Mouse (Mus musculus) kidney, adult 10 weeks (tissue): ENCODE results near the gene Zfp687. TPM values are rescaled to one million over a fixed set of nuclear protein-coding genes. Genes with fewer than 3 reads are reported as not detected.

Experiments used
- polyA plus RNA-seq: library from polyadenylated mRNA; stranded (reverse); fragments of 350-450 nt; fragmentation: Illumina TruSeq; extraction: RNeasy Lipid Tissue Mini Kit (QIAGEN cat#74804); gene quantifications from one replicate; pipeline ENCODE4 v1.2.3, GENCODE M21; 2014; ENCODE audit warnings: low read depth, low replicate concordance

The Zfp687 gene
- 4.6 TPM for polyA plus RNA-seq

GRCm38 (mm10) chr3:95015337-95015872 lies at the start of gene Zfp687:
TSS of gene Zfp687 (minus strand) at chr3:95015448.

GRCm38 (mm10) chr3:95042166-95042837 lies 27.1 kb upstream of the Zfp687 start, which contains the start of gene Psmd4:
TSS of gene Psmd4 (minus strand) at chr3:95042614.

GRCm38 (mm10) chr3:94974528-94975422 lies 40.5 kb downstream of the Zfp687 start, which contains the start of gene Pi4kb:
TSS of gene Pi4kb (plus strand) at chr3:94974731.

Other genes with a start within 250 kb of the Zfp687 start
- gene Cgn, start 229.0 kb downstream of the Zfp687 start, polyA plus RNA-seq: 5.5 TPM
- 12.7 TPM for gene Pogz, start 177.9 kb downstream of the Zfp687 start, polyA plus RNA-seq
- 60.7 TPM for gene Psmb4, start 128.5 kb downstream of the Zfp687 start, polyA plus RNA-seq
- 26.1 TPM for gene Selenbp1, start 82.4 kb downstream of the Zfp687 start, polyA plus RNA-seq
- 11.1 TPM for gene Rfx5, start 61.4 kb downstream of the Zfp687 start, polyA plus RNA-seq
- gene Pi4kb, start 40.7 kb downstream of the Zfp687 start, polyA plus RNA-seq: 15.3 TPM
- gene Psmd4, start 27.2 kb upstream of the Zfp687 start, polyA plus RNA-seq: 10.2 TPM
- 10.8 TPM for gene Pip5k1a, start 91.5 kb upstream of the Zfp687 start, polyA plus RNA-seq
- gene Vps72, start 95.6 kb upstream of the Zfp687 start, polyA plus RNA-seq: 6.6 TPM
- not detected for gene Tmod4, start 109.0 kb upstream of the Zfp687 start, polyA plus RNA-seq
- gene Scnm1, start 118.6 kb upstream of the Zfp687 start, polyA plus RNA-seq: 15.0 TPM
- 2.8 TPM for gene Lysmd1, start 118.6 kb upstream of the Zfp687 start, polyA plus RNA-seq
- not detected for gene Tnfaip8l2, start 126.9 kb upstream of the Zfp687 start, polyA plus RNA-seq
- gene Sema6c, start 145.0 kb upstream of the Zfp687 start, polyA plus RNA-seq: 0.28 TPM
- gene Gabpb2, start 202.5 kb upstream of the Zfp687 start, polyA plus RNA-seq: 22.5 TPM
- gene Cdc42se1, start 213.3 kb upstream of the Zfp687 start, polyA plus RNA-seq: 17.8 TPM
- 28.7 TPM for gene Mllt11, start 216.7 kb upstream of the Zfp687 start, polyA plus RNA-seq
- 0.73 TPM for gene Gm128, start 226.2 kb upstream of the Zfp687 start, polyA plus RNA-seq
- gene Bnipl, start 235.7 kb upstream of the Zfp687 start, polyA plus RNA-seq: not detected